Mouse (Mus musculus) c-Kit-negative CD71-positive TER-119-positive erythroid progenitor cells, embryonic 14.5 days (primary cell): ENCODE measurements at regions not wholly inside any gene's neighbourhood (a gene's known extent, or its start where the extent isn't known, plus 50 kb on each side); places are given as distances from the start of the nearest gene placed in this dataset.
"Not testable (repeated sequence)": the region's sequence is repeated elsewhere in the genome, so short reads cannot be mapped to it uniquely, and the experiment has no call there.

Source experiments
- DNase-seq: peaks from one replicate; pipeline ENCODE4 v3.0.0-alpha.2; 2013; ENCODE audit warnings: low read depth, low spot score

DNA sequence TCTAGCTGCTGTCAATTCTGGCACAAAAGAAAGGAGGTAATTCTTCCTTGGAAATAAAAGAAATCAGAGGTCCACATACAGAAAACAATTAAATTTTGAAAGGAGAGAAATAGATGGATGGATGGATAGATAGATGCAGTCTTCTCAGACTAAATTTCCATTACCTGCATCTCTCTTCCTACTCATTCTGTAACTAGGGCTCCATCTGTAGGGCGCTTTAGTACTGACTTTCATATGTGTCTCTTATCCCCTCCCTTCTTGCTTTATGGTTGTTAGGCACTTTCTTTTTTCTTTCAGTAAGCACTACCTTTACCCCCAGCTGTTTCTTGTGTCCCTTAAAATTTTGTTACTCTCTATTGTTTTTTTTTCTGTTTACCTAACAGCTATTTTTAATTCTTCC, 72.9 kb upstream of the Olfr1324 start:
- DNase-seq, result no peak

DNA sequence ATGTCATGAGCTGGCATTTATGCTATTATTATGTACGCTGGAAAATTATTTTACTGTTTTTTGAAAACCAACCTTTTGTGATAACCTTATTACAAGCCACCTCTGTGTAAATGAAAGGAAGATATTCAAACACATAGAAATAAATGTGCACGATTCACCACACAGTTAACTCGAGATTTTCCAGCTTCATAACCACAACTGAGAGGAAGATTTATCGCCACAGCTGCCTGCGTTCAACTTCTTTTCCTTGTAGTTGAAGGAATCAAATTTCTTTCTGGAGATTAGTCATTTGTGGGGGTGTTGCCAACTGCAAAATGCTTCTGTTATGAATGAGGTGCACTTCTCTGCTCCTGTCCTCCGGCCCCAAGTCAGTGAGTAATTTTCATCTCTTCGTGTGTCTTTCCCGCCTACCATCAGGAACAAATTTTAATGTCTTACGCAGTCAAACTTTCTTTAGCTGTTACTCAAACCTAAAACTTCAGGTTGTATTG, 62.2 kb upstream of the Olfr1324 start:
- DNase-seq, result not testable (repeated sequence)
